Mouse (Mus musculus) brain, adult 2 months (tissue): ENCODE measurements around the gene Mon2.

ENCODE experiments used
- DNase-seq: peaks from one replicate; pipeline ENCODE4 v3.0.0; 2011; ENCODE audit warnings: low read depth, low spot score

Mon2 gene

GRCm38 (mm10) chr10:123076245-123077023 is at the start of gene Mon2:
TSS of gene Mon2 (minus strand) at chr10:123076505.
- DNase-seq, result peak; percentile 98

- no peak for DNase-seq
These were observed 44.5 kb upstream of the Mon2 start for GRCm38 (mm10) chr10:123120666-123121392.

- DNase-seq, result no peak
These were observed 40.6 kb upstream of the Mon2 start for GRCm38 (mm10) chr10:123116861-123117260.

GRCm38 (mm10) chr10:123113466-123113865 is 37.2 kb upstream of the Mon2 start:
- no peak for DNase-seq

- no peak for DNase-seq
These were observed 36.5 kb upstream of the Mon2 start for GRCm38 (mm10) chr10:123112787-123113168.

- no peak for DNase-seq
These were observed 35.9 kb upstream of the Mon2 start for GRCm38 (mm10) chr10:123112056-123112786.

- DNase-seq, result peak; percentile 71
These were observed 34.2 kb upstream of the Mon2 start for GRCm38 (mm10) chr10:123110548-123110947.

- DNase-seq, result no peak
These were observed 32.2 kb upstream of the Mon2 start for GRCm38 (mm10) chr10:123108527-123108926.

- no peak for DNase-seq
These were observed 31.8 kb upstream of the Mon2 start for GRCm38 (mm10) chr10:123108121-123108520.

GRCm38 (mm10) chr10:123101303-123101702 is 25.0 kb upstream of the Mon2 start:
- DNase-seq, result no peak

GRCm38 (mm10) chr10:123100584-123100983 is 24.3 kb upstream of the Mon2 start:
- no peak for DNase-seq

GRCm38 (mm10) chr10:123094504-123094903 is 18.2 kb upstream of the Mon2 start:
- DNase-seq, result no peak

GRCm38 (mm10) chr10:123092577-123092976 is 16.3 kb upstream of the Mon2 start:
- DNase-seq, result no peak

GRCm38 (mm10) chr10:123091737-123092136 is 15.4 kb upstream of the Mon2 start:
- DNase-seq, result peak; percentile 83

- no peak for DNase-seq
These were observed 13.2 kb upstream of the Mon2 start for GRCm38 (mm10) chr10:123089425-123089930.

GRCm38 (mm10) chr10:123086847-123087246 is 10.5 kb upstream of the Mon2 start:
- DNase-seq, result no peak

GRCm38 (mm10) chr10:123084900-123085641 is 8.8 kb upstream of the Mon2 start:
- peak; percentile 63 for DNase-seq

- peak; percentile 27 for DNase-seq
These were observed 8.0 kb upstream of the Mon2 start for GRCm38 (mm10) chr10:123084307-123084706.

- peak; percentile 56 for DNase-seq
These were observed 508 bp downstream of the Mon2 start for GRCm38 (mm10) chr10:123075751-123076242.

- DNase-seq, result no peak
These were observed 4.3 kb downstream of the Mon2 start for GRCm38 (mm10) chr10:123071997-123072396.

- DNase-seq, result no peak
These were observed 13.3 kb downstream of the Mon2 start for GRCm38 (mm10) chr10:123063021-123063420.
